Mouse (Mus musculus): ENCODE measurements around the gene Alg12.

GRCm38 (mm10) chr15:88836571-88836970 is 17.5 kb upstream of the Alg12 start:
- TF ChIP-seq CTCF (IDR thresholded peaks at IDR 0.05; ENCODE audit: low read depth, low read length), result no peak
- TF ChIP-seq POLR2A (IDR thresholded peaks at IDR 0.05; ENCODE audit: borderline replicate concordance, low read depth, low read length), result no peak
